Mouse (Mus musculus) embryonic facial prominence, embryonic 11.5 days (tissue): ENCODE data around the gene Grb10. TPM values are rescaled to one million over a fixed set of nuclear protein-coding genes. Genes with fewer than 3 reads are reported as not detected.

Source experiments
- ATAC-seq: fragments of 200-750 bp; cut with Nextera tagmentation; replicated peaks from 2 replicates; pipeline ENCODE4 v1.8.0; 2017; ENCODE audit warnings: low read depth; ENCODE audit not compliant: insufficient number of reproducible peaks, low FRiP score, low TSS enrichment
- DNase-seq: peaks from one replicate; pipeline ENCODE4 v3.0.0-alpha.2; 2015; ENCODE audit warnings: low spot score
- H3K27ac ChIP-seq: fragments of 300-500 bp; sonication (generic); replicated peaks from 2 replicates; pipeline ENCODE4 v1.5.1; 2014; ENCODE audit warnings: mild to moderate bottlenecking, low read depth, low read length, control low read depth
- H3K27me3 ChIP-seq: fragments of 300-500 bp; sonication (generic); 2 replicates; pipeline ENCODE4 v1.6.1; 2014; ENCODE audit warnings: mild to moderate bottlenecking, low read length, moderate library complexity, mixed read lengths; ENCODE audit not compliant: control insufficient read depth, insufficient read depth
- H3K36me3 ChIP-seq: fragments of 300-500 bp; sonication (generic); replicated peaks from 2 replicates; pipeline ENCODE4 v1.6.1; 2014; ENCODE audit warnings: low read depth, mild to moderate bottlenecking, low read length, moderate library complexity, mixed read lengths; ENCODE audit not compliant: control insufficient read depth, insufficient read depth
- H3K4me1 ChIP-seq: fragments of 300-500 bp; sonication (generic); 2 replicates; pipeline ENCODE4 v1.6.1; 2014; ENCODE audit warnings: low read length, mixed read lengths; ENCODE audit not compliant: control insufficient read depth, insufficient read depth
- H3K4me2 ChIP-seq: fragments of 300-500 bp; sonication (generic); 2 replicates; pipeline ENCODE4 v1.6.1; 2014; ENCODE audit warnings: low read depth, mild to moderate bottlenecking, control low read depth, low read length, moderate library complexity
- H3K4me3 ChIP-seq: fragments of 300-500 bp; sonication (generic); 2 replicates; pipeline ENCODE4 v1.5.1; 2014; ENCODE audit warnings: low read depth, low read length, control low read depth
- H3K9ac ChIP-seq: fragments of 300-500 bp; sonication (generic); replicated peaks from 2 replicates; pipeline ENCODE4 v1.6.1; 2014; ENCODE audit warnings: mild to moderate bottlenecking, control low read depth, low read length
- H3K9me3 ChIP-seq: fragments of 300-500 bp; sonication (generic); replicated peaks from 2 replicates; pipeline ENCODE4 v1.6.1; 2016; ENCODE audit warnings: mild to moderate bottlenecking, low read length, inconsistent platforms, mixed read lengths; ENCODE audit not compliant: control insufficient read depth
- WGBS: fragments of 180-500 bp; shearing (Covaris S2); extraction: QIAGEN DNeasy Blood & Tissue Kit; methylation state at CpG from one replicate; pipeline ENCODE4 v1.1.7; 2014; 5-methylcytosine and 5-hydroxymethylcytosine counted together
- polyA plus RNA-seq: library from polyadenylated mRNA; unstranded; fragments of >200 nt; fragmentation: Nextera tagmentation; extraction: Ambion mirVana; gene quantifications from 2 replicates; pipeline ENCODE4 v1.2.1, GENCODE M21; 2014

The Grb10 gene
- polyA plus RNA-seq, 1 experiment from 2014 or later = 230 TPM

DNA sequence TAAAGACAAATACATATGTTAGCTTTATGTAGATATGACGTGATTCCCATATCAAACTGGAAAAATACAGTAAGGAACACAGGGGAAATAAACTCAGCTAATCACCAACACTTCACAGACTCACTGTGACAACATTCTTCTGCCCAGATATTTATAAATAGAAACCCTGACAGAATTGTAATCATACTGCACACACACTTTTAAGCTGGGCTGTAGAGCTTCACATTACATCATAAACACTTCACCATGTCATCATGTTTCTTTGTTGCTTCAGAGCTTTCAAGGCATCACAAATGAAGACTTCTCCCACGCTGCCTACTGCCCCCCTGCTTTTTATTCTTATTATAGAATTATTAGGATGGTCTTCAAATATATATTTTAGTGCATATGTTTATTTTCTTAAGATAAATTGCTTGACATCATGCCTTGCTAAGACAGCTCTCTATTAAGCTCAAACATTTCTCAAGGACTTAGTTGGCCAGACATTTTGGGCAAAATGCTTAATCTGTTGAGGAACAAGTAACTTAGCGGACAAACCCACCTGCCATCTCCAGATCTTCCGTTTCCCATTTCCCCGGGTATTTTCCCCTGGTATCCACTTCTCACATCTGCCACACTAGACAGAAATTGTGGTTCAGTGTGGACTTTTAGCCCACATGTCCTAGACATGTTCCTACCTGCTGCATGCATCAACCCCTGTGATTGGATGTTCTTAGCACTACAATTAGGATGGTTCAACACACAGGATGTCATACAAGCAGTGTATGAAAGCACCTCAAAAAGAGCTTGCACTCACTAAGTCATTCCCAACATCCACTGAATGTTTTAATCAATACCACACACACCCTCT is 81.0 kb downstream of the Grb10 start:
- Histone ChIP-seq H3K27ac (no peak overlapping the region), H3K4me1 (no peaks in the 10 kb centered on the region; the same call in none of the 2 replicates), H3K4me3 (no peak overlapping the region), H3K36me3 (no peaks in the 10 kb centered on the region), H3K4me2 (no peak overlapping the region), H3K9me3 (no peaks in the 10 kb centered on the region), H3K27me3 (no peaks in the 10 kb centered on the region), H3K9ac (no peak overlapping the region)
- ATAC-seq = no peak
- WGBS = 85% methylated on average over 5 of the region's 5 CpGs
- no peak for DNase-seq

DNA sequence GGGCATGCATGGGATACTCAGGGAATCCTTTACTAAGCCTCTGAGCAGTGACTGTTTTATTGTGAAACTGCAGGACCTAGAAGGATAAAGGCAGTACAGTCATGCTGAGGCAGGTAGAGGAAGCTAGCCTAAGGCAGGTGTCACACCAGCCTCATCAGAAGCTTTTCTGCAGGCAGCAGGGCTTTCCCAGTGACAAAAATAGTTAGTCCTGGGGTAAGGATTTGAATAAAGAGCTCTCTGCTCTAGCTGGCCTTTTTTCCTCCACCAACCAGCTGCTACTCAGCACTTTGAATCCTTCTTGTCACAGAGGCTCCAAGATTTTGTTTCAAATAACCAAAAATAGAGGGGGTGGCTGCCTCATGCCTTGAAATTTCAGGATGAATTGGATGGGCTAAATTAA is 82.7 kb downstream of the Grb10 start:
- H3K36me3 ChIP-seq = no peaks in the 10 kb centered on the region
- H3K4me1 ChIP-seq = no peaks in the 10 kb centered on the region
- H3K4me2 ChIP-seq = no peak overlapping the region
- H3K27me3 ChIP-seq = no peaks in the 10 kb centered on the region
- no peak overlapping the region for H3K9ac ChIP-seq
- no peak overlapping the region for H3K4me3 ChIP-seq
- ATAC-seq = no peak
- DNase-seq = no peak
- no peaks in the 10 kb centered on the region for H3K9me3 ChIP-seq
- no peak overlapping the region for H3K27ac ChIP-seq

DNA sequence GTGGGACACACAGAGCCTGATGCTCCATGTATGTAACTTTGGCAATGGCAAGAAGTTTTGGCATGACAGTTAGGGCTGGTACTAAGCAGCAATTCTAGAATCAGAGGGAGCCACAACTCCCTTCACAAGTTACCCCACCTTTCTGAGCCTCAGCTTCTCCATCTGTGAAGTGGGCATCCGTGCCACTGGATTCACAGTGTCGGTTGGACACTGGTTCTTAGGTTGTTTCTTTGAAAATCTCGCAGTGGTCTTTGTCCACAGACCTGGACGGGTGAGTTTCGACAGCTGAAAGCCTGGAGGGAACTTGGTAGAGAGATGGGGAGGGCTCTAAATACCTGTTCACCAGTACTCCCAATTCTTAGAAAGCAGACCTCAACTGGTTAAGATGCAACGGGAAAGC is 83.9 kb downstream of the Grb10 start:
- 91% methylated on average over 6 of the region's 6 CpGs for WGBS
- Histone ChIP-seq H3K4me1 (no peaks in the 10 kb centered on the region), H3K27ac (no peak overlapping the region), H3K36me3 (no peaks in the 10 kb centered on the region), H3K4me2 (no peak overlapping the region), H3K9ac (no peak overlapping the region), H3K9me3 (no peaks in the 10 kb centered on the region), H3K27me3 (no peaks in the 10 kb centered on the region), H3K4me3 (no peak overlapping the region)
- DNase-seq (no peak), ATAC-seq (no peak)

DNA sequence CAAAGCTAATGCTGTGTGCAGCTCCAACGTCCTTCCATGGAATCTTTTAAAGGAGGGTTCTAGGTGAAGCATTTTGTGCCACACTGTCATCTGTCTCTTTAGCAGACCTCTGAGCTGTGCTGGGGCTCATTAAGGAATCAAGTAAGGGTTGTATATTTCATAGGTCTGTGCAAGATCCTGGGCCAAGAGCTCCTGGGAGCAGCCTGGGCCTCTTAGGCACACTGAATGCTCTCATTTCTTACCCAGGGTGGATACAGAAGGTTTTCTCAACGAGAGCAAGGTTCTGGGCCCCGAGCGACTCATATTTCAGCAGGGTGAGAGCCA is 84.4 kb downstream of the Grb10 start:
- Histone ChIP-seq H3K27ac (no peak overlapping the region), H3K27me3 (no peaks in the 10 kb centered on the region), H3K4me3 (no peak overlapping the region), H3K4me1 (no peaks in the 10 kb centered on the region), H3K9ac (no peak overlapping the region), H3K36me3 (no peaks in the 10 kb centered on the region), H3K9me3 (no peaks in the 10 kb centered on the region), H3K4me2 (no peak overlapping the region)
- DNase-seq (no peak), ATAC-seq (no peak)
- 77% methylated on average over 4 of the region's 4 CpGs for WGBS

DNA sequence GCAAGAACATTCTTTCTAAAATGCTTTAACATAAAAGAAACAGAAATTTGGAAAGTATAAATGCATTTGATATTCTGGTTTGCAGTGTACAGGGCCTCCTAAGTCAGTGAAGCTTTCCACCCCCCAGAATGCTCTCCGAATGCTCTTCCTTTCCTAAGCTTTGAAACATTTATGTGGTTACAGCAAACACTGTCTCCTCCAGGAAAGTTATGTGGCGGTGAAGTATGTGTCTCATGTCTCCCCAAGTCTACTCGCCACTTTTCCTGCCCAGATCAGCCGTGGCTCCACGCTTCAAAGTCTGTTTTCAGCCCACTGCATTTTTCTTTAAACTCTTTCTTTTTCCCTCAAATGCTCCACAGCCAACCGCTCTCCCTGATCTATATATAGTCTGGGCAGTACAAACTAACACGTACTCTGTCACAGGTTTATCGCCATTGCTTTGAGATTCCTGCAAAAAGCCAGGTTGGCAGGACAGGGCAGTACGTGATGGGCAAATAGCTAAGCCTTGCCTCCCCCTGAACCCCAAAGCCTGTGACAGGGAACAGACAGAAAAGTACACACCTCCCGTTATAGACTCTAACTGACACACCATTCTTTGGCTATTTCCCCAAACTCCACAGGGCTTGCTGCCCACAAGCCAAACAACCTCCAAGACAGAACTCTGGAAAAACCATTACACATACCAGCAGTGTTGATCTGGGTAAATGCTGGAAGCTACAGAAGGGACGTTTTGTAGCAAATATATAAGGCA is 84.9 kb downstream of the Grb10 start:
- Histone ChIP-seq H3K27ac (no peak overlapping the region), H3K4me1 (peaks cover 2% of the 10 kb centered on the region), H3K9ac (no peak overlapping the region), H3K4me3 (no peak overlapping the region), H3K36me3 (no peaks in the 10 kb centered on the region), H3K27me3 (no peaks in the 10 kb centered on the region), H3K9me3 (no peaks in the 10 kb centered on the region), H3K4me2 (no peak overlapping the region)
- no peak for DNase-seq
- ATAC-seq = no peak
- 79% methylated on average over 11 of the region's 11 CpGs for WGBS

DNA sequence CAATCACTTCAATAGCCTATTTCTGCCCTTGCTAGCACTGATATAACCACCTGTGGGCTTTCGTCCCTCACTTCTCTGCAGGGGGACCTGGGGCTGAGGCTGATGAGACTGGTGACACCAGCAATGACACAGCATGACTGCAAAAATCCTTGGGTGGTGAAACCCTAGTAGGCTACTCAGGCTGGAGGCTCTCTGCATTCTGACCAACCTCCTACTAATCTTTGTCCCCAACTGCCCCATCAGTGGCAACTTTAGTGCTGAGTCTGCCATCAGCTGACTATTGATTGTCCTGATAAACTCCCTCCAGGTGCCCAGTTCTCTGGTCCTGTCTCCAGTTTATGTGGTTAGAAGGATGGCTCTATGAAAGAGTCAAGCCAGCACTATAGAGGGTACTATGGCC is 85.9 kb downstream of the Grb10 start:
- H3K4me1 ChIP-seq = peaks cover 6% of the 10 kb centered on the region
- H3K9me3 ChIP-seq = no peaks in the 10 kb centered on the region
- DNase-seq = no peak
- H3K27ac ChIP-seq = no peak overlapping the region
- H3K27me3 ChIP-seq = no peaks in the 10 kb centered on the region
- WGBS = 88% methylated on average over 1 of the region's 1 CpGs
- no peak overlapping the region for H3K4me3 ChIP-seq
- no peak overlapping the region for H3K4me2 ChIP-seq
- ATAC-seq = no peak
- H3K9ac ChIP-seq = no peak overlapping the region
- no peaks in the 10 kb centered on the region for H3K36me3 ChIP-seq

DNA sequence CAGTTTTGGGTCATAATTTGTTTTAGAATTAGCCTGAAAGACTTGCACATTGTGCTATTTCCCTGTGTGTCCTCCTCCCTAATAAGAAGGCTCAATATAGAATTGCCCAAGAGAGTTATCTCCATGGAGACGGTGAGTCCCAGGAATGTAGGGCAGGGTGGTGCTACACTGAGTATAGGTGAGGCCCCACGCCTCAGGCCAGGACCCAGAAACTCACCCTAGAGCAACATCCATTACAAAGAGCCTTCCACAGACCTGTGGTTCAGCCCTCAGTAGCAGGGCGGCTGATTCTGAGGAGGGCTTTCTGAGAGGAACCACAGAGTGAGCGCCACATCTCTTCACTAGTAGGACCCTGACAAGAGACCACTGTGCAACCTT is 89.5 kb downstream of the Grb10 start:
- H3K27me3 ChIP-seq = no peaks in the 10 kb centered on the region
- ATAC-seq = peak; percentile 57; the same call in 1 of the 2 replicates
- H3K4me1 ChIP-seq = peaks cover 6% of the 10 kb centered on the region
- H3K27ac ChIP-seq = peak overlapping the region; percentile 87
- H3K9ac ChIP-seq = no peak overlapping the region
- no peaks in the 10 kb centered on the region for H3K9me3 ChIP-seq
- no peak for DNase-seq
- H3K36me3 ChIP-seq = no peaks in the 10 kb centered on the region; the same call in 1 of the 2 replicates
- H3K4me3 ChIP-seq = no peak overlapping the region
- WGBS = 64% methylated on average over 4 of the region's 4 CpGs
- no peak overlapping the region for H3K4me2 ChIP-seq

DNA sequence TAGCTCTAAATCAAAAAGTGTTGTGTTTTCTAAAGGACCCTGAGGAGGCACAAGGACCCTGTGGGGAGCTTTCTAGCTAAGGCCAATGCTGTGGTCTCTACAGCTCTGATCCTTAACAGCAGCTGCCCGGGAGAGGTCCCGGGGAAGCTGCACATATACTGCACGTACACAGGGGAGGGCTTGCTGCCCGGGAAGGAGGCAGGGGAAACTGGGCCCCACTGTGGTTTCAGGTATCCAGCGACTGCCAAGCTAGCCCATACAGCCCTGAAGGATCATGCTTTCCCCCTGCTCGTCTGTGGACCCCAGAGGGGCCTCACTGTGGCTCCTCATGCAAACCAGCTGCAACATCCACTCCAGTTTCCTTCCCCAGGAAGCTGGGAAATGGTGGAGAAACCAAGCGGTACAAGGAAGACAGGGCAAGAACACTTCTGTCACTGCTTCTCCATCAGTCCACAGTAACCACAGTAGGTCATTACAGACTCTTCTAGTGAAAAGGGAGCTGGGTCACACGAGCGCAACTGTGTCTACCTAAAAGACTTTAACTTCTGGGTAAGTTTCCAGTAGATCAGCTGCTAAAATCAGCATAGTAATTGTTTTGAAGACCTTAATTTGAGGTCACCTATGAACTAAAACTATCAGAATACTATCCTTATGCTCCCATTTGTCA is 90.0 kb downstream of the Grb10 start:
- H3K9me3 ChIP-seq = no peaks in the 10 kb centered on the region
- no peaks in the 10 kb centered on the region; the same call in 1 of the 2 replicates for H3K36me3 ChIP-seq
- H3K4me2 ChIP-seq = peak overlapping the region; percentile 2; the same call in 1 of the 2 replicates
- DNase-seq = peak; percentile 78
- peak; percentile 93 for ATAC-seq
- no peak overlapping the region for H3K4me3 ChIP-seq
- no peaks in the 10 kb centered on the region for H3K27me3 ChIP-seq
- peak overlapping the region; percentile 28 for H3K9ac ChIP-seq
- 27% methylated on average over 9 of the region's 9 CpGs for WGBS
- H3K27ac ChIP-seq = peak overlapping the region; percentile 87
- peaks cover 6% of the 10 kb centered on the region for H3K4me1 ChIP-seq
